Mouse (Mus musculus) megakaryocyte, embryonic 14.5 days (primary cell): ENCODE measurements around the gene D630039A03Rik. TPM values are rescaled to one million over a fixed set of nuclear protein-coding genes. Genes with fewer than 3 reads are reported as not detected.

Source experiments
- H3K27me3 ChIP-seq: replicated peaks from 2 replicates; pipeline ENCODE3; 2012; ENCODE audit warnings: inconsistent platforms
- H3K36me3 ChIP-seq: replicated peaks from 2 replicates; pipeline ENCODE3; 2012; ENCODE audit warnings: low read length, inconsistent platforms, mixed read lengths
- H3K4me1 ChIP-seq: 2 replicates; pipeline ENCODE4 v1.6.1; 2012; ENCODE audit warnings: inconsistent platforms
- H3K4me3 ChIP-seq: replicated peaks from 2 replicates; pipeline ENCODE3; 2012; ENCODE audit warnings: moderate library complexity, mild to moderate bottlenecking, inconsistent platforms
- H3K9me3 ChIP-seq: 2 replicates; pipeline ENCODE4 v1.6.1; 2012; ENCODE audit warnings: inconsistent platforms
- FLI1 ChIP-seq: IDR thresholded peaks from 2 replicates; pipeline ENCODE4 v1.6.1; 2012; ENCODE audit warnings: low read length, inconsistent platforms, mixed read lengths
- GATA1 ChIP-seq: IDR thresholded peaks from 3 replicates; pipeline ENCODE4 v1.6.1; 2012; ENCODE audit warnings: mixed read lengths, low read length, inconsistent platforms, borderline replicate concordance
- polyA plus RNA-seq: library from polyadenylated mRNA; stranded (reverse); fragments of >175 nt; gene quantifications from 2 replicates; pipeline ENCODE4 v1.2.3, GENCODE M21; 2012; ENCODE audit warnings: low replicate concordance; ENCODE audit not compliant: insufficient read depth

D630039A03Rik gene
- polyA plus RNA-seq, 1 experiment: not detected

- Histone ChIP-seq H3K36me3 (peaks cover 5% of the 10 kb centered on the region), H3K27me3 (no peaks in the 10 kb centered on the region), H3K4me3 (no peak overlapping the region), H3K9me3 (peaks cover 9% of the 10 kb centered on the region), H3K4me1 (peaks cover 8% of the 10 kb centered on the region)
- TF ChIP-seq GATA1 (no peak), FLI1 (no peak)
Measured at GRCm38 (mm10) chr4:57883520-57884421, 32.3 kb downstream of the D630039A03Rik start.

- H3K9me3 ChIP-seq: peaks cover 9% of the 10 kb centered on the region
- peaks cover 8% of the 10 kb centered on the region for H3K4me1 ChIP-seq
- H3K36me3 ChIP-seq: peaks cover 5% of the 10 kb centered on the region
- TF ChIP-seq GATA1 (no peak), FLI1 (no peak)
- no peak overlapping the region for H3K4me3 ChIP-seq
- H3K27me3 ChIP-seq: no peaks in the 10 kb centered on the region
Measured at GRCm38 (mm10) chr4:57879804-57880357, 36.2 kb downstream of the D630039A03Rik start.

GRCm38 (mm10) chr4:57879137-57879536, 37.0 kb downstream of the D630039A03Rik start:
- TF ChIP-seq GATA1 (no peak), FLI1 (no peak)

GRCm38 (mm10) chr4:57867454-57867853, 48.6 kb downstream of the D630039A03Rik start:
- no peak for TF ChIP-seq FLI1
- no peak for TF ChIP-seq GATA1
- Histone ChIP-seq H3K36me3 (no peaks in the 10 kb centered on the region), H3K4me3 (no peak overlapping the region), H3K27me3 (no peaks in the 10 kb centered on the region), H3K4me1 (no peaks in the 10 kb centered on the region), H3K9me3 (no peaks in the 10 kb centered on the region)

More at GRCm38 (mm10) chr4:57879137-57879536, 37.0 kb downstream of the D630039A03Rik start:
- H3K4me3 ChIP-seq: no peak overlapping the region
- peaks cover 8% of the 10 kb centered on the region for H3K4me1 ChIP-seq
- H3K36me3 ChIP-seq: peaks cover 5% of the 10 kb centered on the region
- no peaks in the 10 kb centered on the region for H3K27me3 ChIP-seq
- peaks cover 9% of the 10 kb centered on the region for H3K9me3 ChIP-seq

- no peak overlapping the region for H3K4me3 ChIP-seq
- H3K27me3 ChIP-seq: no peaks in the 10 kb centered on the region
- 0 out of 2 replicates have a peak, but pooled peaks cover 1% of the 10 kb centered on the region for H3K4me1 ChIP-seq
- TF ChIP-seq FLI1 (no peak), GATA1 (no peak)
- no peaks in the 10 kb centered on the region for H3K36me3 ChIP-seq
- no peaks in the 10 kb centered on the region for H3K9me3 ChIP-seq
Measured at GRCm38 (mm10) chr4:57866990-57867389, 49.1 kb downstream of the D630039A03Rik start.

GRCm38 (mm10) chr4:57866088-57866487, 50.0 kb downstream of the D630039A03Rik start:
- H3K4me3 ChIP-seq: no peak overlapping the region
- TF ChIP-seq FLI1: no peak
- no peak for TF ChIP-seq GATA1

GRCm38 (mm10) chr4:57862269-57862986, 53.7 kb downstream of the D630039A03Rik start:
- Histone ChIP-seq H3K4me3 (no peak overlapping the region), H3K4me1 (peaks cover 11% of the 10 kb centered on the region), H3K9me3 (no peaks in the 10 kb centered on the region), H3K27me3 (no peaks in the 10 kb centered on the region), H3K36me3 (peaks cover 15% of the 10 kb centered on the region)
- TF ChIP-seq GATA1 (no peak), FLI1 (no peak)

More at GRCm38 (mm10) chr4:57866088-57866487, 50.0 kb downstream of the D630039A03Rik start:
- Histone ChIP-seq H3K27me3 (no peaks in the 10 kb centered on the region), H3K4me1 (peaks cover 9% of the 10 kb centered on the region), H3K36me3 (no peaks in the 10 kb centered on the region), H3K9me3 (no peaks in the 10 kb centered on the region)

- Histone ChIP-seq H3K27me3 (no peaks in the 10 kb centered on the region), H3K4me3 (no peak overlapping the region), H3K9me3 (peaks cover 1% of the 10 kb centered on the region; the same call in 1 of the 2 replicates), H3K4me1 (peaks cover 11% of the 10 kb centered on the region), H3K36me3 (peaks cover 21% of the 10 kb centered on the region)
- TF ChIP-seq GATA1: no peak
- TF ChIP-seq FLI1: no peak
Measured at GRCm38 (mm10) chr4:57861856-57862255, 54.2 kb downstream of the D630039A03Rik start.

- peaks cover 3% of the 10 kb centered on the region; the same call in 1 of the 2 replicates for H3K9me3 ChIP-seq
- peaks cover 28% of the 10 kb centered on the region for H3K36me3 ChIP-seq
- no peak overlapping the region for H3K4me3 ChIP-seq
- no peaks in the 10 kb centered on the region for H3K27me3 ChIP-seq
- peaks cover 11% of the 10 kb centered on the region for H3K4me1 ChIP-seq
- no peak for TF ChIP-seq FLI1
- TF ChIP-seq GATA1: no peak
Measured at GRCm38 (mm10) chr4:57861166-57861565, 54.9 kb downstream of the D630039A03Rik start.
